Mouse (Mus musculus): ENCODE measurements around the gene Diras1.
"Not testable (repeated sequence)": the region's sequence is repeated elsewhere in the genome, so short reads cannot be mapped to it uniquely, and the experiment has no call there.

Diras1 gene

DNA sequence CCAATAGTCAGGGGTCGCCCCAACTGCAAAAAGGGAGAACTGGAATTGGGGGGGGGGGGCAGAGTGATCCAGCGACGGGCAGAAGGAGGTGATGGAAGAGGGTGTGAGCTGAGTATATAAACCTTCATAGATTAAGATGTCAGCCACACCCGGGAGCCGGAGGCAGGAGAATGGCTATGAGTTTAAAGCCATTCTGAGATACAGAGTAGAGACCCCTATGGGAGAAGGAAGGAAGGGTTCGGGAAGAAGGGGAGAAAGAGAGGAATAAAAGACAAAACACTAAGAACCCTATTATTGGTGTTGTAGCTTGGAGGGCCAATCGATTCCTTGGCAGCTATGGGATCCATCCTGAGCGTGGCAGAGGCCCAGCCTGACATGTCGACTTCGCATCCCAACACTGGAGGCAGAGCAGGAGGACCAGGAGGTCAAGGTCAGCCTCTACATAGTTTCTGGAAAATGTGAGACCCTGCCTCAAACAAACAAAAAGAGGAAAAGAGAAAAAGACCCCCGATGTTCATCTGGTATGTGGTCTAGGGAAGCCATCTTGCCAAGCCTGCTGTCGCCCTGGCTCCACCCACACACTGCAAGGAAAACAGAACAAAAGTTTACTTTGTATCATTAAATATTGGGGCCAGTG, at the start of gene Diras1:
Diras1 (minus strand) TSS at position 24 of the 637 bp plus-strand sequence.
- DNase-seq = no peak

DNA sequence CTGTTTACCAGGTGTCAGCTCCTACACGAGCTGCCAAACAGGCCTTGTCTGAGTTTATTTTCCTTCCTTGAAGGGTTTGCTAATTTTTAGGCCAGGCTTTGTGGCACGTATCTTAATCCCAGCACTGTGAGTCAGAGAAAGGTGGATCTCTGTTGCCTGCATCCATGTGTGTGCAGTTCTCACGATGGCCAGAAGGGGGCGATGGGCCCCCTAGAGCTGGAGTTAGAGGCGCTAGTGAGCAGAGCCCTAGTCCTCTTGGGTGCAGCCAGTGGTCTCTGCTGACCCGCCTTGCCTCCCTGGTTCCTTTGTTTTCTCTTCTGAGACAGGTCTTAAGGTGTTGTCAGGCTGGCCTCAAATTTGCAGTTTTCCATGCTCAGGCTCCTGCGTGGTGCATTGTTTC, 48.0 kb upstream of the Diras1 start:
- no peak for DNase-seq

DNA sequence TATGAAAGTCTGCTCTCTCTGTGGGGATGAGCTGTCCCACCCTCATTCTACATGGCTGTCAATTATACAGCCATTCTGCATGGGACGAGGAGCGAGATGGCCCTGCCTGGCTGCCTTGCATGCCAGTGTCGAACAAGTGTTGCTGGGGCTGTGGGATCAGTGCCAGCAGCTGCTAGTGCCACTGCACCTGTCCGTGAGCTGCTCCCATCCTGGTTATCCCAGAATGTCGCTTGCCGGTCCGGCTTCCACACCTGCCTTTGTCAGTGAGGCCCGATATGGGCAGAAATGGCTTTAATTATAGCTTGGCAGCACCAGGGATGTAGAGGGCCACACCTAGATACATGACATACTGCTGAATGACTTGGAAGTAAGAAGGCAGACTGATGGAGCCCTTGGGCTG, 46.8 kb upstream of the Diras1 start:
- DNase-seq = no peak

DNA sequence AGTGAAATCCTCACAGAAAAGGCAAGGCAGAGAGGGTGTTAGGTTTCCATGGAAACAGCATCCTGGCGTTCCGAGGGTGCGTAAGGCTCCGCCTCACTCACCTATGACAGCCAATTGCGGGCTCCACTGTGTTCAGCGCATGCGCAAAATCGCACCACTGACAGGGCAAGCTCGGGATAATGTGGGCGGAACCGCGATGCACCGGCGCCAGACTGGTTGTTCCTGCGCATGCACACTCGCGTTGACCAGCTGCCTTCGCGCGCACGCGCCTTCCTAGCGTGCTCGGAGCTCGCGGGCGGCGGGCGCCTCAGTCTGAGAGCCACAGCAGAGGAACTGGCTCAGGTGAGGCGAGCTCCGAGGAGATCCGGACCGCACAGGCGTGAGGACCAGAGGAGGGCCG, 44.4 kb upstream of the Diras1 start, which contains the start of gene Thop1:
Thop1 (plus strand) TSS at position 200 of the 400 bp plus-strand sequence.
- DNase-seq = peak; percentile 95

DNA sequence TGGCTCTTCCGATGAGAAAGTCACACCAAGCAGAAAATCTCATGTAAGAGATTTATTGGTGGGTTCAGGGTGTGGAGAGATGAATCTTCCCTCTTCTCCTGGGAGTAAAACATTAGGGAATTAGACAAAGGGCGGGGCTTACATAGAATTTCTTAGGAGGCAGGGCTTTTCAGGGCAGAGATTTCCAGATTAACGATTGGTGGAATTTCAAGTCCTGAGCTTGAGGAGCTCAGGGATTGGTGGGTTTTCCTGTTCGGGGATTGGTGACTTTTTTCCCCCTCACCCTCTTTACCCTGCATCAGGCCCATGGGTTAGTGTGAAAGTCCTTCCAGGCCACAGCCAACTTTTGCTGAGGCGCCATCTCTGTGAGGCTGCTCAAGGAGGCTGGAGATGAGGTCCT, 43.2 kb upstream of the Diras1 start:
- DNase-seq = no peak

DNA sequence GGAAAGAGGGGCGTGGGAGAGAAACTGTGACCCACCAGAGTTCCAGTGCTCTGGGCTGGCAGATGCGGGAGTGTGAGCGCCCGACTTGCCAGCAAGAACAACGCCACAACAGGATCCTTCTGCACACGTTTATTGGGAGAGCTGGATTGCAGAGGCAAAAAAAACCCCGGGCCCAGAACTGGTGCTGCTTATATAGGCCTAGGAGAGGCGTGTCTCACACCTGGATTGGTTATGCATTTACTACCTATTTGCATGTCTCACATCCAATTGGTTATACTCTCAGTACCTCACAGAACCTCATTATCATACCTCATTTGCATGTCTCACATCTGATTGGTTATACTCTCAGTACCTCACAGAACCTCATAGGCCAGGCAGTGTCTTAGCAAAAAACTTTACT, 39.1 kb upstream of the Diras1 start:
- not testable (repeated sequence) for DNase-seq

DNA sequence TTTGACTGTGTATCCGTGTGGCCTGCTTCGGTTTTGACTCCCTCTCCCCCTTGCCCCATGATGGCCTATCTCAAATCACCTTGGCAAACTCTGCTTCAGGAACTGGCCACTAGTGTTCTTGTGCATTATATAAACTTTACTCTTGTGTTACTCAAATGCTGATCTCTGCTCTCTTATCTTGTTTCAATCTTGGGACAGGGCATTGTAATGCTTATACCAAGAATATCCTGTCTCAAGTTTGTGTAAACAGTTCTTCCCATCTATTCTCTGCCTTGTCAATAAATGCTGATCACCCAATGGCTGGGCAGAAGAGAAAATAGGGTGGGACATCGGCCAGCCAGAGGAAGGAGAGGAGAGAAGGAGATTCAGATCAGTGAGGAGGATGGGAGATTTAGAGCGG, 37.2 kb upstream of the Diras1 start:
- no peak for DNase-seq

DNA sequence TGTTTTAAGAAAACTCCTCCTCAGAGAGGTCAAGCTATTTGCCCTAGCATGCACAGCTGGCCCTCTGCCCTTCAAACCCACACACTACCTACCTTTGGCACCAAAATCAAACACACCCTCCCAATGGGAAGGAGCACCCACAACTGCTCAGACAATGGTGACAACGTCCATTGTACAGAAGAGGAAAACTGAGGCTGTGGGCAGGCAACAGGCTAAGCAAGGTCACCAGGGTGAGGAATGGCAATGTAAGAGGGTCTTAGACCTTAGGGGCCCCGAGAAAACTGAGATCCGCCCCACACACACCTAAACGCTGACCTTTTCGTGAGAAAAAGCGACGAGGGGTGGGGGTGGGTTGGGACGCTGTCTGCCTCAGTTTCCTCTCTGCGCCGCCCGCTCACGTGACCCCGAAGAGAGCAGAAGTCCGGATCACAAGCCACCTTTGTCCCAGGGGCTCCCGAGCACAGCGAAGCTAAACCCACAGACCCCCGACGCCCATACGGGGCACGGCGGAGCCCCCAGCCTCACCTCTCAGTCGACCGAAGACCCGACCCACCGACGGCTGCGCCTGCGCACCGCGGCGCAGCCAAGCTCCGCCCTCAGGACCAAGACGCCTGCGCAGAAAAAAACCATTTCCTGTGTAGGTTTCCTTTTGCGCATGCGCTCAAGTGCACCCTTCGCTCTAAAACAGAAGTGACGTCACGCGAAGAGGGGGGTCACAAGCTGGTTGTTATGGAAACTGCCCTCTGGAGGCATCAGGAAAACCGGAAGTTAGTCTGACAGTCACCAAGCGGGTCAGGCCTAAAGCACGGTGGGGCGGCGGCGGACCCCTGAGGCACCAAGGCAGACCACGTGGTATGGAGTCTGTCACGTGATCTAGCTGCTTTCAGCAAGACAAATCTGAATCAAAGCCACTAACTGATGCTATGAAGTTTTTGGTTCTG, 34.4 kb upstream of the Diras1 start, which contains the start of gene Sgta:
Sgta (minus strand) TSS at position 579 of the 941 bp plus-strand sequence.
- peak; percentile 99 for DNase-seq

DNA sequence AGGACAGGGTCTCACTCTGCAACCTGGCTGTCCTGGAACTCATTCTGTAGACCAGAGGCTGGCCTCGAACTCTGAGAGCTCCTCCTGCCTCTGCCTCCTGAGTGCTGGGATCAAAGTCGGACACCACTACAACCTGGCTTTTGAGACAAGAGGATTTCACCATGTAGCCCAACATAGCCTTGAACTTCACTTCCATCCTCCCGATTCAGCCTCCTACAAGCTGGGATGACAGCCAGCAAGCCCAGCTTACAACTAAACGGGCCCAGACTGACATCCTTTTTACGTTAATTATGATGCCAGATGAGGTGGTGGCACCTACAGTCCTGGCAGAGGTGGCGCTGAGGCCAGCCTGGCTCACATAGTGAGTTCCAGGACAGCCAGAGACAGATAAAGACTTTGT, 33.4 kb upstream of the Diras1 start:
- DNase-seq = no peak

DNA sequence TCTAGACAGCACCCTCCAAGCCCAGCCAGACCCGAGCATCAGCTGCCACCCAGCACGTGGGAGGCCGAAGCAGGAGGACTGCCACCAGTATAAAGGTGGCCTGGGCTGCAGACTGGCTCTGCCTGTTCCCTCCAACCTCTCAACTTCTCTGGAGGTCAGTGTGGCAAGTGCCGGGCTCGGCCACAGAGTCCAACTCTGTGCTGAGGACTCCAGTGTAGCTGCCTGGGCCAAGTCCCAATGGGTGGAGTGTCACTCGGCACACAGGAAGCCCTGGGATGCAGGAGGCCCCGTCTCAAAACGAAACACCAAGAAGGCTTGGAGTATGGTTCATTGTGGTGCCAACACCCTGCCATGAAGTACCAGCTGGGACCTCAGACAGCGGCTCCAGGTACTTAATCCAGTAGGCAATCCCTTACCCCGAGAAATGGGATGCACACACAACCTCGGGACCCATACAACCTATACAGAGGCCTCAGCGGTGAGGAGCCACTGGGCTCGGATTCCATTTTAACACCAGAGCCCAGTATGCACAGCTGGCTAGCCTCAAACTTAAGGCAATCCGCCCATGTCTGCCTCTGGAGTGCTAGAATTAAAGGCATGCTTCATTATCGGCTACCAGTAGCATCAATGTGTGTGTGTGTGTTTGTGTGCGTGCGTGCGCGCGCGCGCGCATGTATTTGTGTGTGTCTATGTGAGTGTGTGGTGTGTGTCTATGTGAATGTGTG, 32.1 kb upstream of the Diras1 start:
- no peak for DNase-seq

DNA sequence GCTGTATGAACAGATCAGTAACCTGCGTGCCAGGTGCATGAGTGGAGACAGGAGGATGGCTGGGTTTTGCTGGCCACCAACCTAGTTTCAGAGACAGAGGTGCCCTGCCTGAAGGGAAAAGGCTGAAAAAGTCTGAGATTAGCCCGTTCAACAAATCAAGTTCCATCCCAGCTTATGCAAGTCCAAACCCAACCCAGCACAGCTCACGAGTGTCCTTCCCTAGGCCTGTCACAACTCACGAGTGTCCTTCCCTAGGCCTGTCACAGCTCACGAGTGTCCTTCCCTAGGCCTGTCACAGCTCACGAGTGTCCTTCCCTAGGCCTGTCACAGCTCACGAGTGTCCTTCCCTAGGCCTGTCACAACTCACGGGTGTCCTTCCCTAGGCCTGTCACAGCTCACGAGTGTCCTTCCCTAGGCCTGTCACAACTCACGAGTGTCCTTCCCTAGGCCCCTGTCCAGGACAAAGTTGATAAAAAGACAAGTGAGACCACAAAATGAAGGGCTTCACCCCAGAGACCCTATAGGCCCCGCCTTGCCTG, 30.4 kb upstream of the Diras1 start:
- not testable (repeated sequence) for DNase-seq

DNA sequence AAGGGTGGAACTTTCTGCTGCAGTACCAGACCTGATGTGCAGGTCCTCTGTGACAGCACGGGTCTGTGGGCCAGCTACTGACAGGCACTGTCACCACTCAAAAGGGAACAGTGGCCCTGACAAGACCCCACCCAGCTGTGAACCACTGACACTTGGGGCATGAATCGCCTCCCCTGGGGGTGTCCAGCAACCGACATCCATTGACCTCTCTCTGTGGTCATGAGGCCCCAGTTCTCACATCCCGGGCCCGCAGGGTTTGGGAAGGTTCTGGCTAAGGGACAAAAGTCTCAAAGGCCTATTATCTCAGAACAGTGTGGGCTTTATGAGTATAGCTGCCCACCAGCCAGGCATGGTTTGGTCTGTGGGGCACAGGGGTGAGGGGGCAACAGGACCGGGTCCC, 29.7 kb upstream of the Diras1 start:
- DNase-seq = no peak

DNA sequence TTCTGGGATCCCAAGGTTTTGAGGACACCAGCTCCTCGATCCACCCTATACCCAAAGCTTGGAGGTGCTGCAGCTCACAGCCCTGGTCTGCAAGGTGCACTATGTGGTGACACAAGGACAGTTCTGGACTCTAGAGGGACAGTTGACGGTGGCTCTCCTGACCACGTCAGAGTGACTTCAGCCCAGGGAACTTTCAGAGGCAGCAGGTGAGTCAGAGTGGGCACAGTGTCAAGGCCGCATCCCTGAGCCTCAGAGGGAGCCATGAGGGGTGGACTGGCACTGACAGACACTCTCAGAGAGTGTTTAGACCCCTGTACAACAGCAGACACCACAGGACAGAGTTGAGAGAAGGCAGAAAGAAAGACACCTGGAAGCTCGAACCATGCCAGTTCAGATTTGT, 27.1 kb upstream of the Diras1 start:
- no peak for DNase-seq

DNA sequence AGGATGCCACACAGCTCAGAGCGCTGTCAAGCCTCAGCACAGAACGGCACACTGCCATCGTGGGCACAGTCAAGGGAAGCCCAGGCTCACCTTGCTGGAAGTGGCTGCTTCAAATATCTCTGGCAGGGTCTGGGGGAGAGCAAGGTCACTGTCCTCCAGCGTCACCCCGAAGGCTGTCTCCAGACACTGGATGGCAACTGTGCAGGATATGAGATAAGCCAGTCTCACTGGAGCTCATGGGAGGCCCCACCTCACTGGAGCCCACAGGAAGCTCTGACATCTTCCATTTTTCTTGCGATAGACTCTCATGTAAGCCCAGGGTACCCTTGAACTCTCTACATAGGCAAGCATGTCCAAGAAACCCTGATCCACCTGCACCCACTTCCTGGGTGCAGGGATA, 25.7 kb upstream of the Diras1 start:
- no peak for DNase-seq

DNA sequence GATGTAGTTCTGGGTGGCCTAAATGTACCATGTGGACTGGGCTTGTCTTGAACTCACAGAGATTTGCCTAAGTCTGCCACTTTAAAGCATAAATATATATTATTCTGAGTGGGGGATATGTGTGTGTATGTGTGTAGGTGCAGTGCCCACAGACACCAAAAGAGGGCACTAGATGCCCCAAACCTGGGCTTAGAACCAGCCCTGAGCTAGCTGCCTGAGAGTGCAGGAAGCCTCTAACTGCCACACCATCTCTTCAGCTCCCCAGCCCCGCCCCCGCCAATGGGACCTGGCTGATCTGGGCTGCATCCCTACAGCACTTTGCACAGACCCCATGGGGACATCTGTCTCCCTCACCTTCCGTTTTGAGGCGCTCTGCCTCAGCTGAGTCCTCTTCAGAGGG, 25.2 kb upstream of the Diras1 start:
- no peak for DNase-seq

DNA sequence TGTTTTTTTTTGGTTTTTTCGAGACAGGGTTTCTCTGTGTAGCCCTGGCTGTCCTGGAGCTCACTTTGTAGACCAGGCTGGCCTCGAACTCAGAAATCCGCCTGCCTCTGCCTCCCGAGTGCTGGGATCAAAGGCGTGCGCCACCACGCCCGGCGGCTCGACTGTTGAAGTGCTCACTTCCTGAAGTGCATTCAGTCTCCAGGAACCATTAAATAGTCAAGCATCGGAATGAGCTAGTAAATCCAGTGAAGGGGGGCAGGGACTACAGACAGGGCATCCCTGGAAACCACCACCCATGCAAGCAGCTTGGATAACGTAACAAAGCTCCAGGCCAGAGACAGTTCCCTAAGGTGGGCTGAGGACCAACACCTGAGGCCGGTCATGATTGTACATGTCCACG, 19.8 kb upstream of the Diras1 start:
- DNase-seq = not testable (repeated sequence)

DNA sequence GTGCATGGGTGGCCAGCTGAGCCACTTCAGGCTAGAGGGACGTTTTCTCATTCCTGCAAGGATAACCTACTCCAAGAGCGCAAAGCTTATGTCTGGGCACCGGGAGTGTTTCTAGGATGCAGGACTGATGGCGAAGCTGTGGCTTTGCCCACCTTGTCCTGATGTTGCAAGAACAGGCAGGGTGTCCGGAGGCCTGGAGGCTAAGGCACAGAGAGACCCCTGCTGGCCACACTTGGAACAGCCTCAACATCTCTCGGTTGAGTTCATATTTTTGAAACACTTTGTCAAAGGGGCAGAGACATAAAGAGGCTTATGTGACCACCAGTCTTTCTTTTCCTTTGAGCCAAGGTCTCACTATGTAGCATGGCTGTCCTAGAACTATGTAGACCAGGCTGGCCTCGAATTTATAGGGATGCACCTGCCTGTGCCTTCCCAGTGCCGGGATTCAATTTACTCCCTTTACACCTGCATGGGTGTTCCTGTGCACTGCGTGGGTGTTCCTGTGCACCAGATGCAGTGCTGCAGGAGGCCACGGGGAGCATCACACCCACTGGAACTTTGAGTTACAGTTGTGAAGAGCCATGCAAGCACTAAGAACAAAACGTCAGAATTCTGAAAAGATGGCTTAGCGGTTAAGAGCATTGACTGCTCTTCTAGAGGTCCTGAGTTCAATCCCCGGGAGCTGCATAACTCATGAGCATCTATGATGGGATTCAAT, 16.2 kb upstream of the Diras1 start:
- peak; percentile 80 for DNase-seq

DNA sequence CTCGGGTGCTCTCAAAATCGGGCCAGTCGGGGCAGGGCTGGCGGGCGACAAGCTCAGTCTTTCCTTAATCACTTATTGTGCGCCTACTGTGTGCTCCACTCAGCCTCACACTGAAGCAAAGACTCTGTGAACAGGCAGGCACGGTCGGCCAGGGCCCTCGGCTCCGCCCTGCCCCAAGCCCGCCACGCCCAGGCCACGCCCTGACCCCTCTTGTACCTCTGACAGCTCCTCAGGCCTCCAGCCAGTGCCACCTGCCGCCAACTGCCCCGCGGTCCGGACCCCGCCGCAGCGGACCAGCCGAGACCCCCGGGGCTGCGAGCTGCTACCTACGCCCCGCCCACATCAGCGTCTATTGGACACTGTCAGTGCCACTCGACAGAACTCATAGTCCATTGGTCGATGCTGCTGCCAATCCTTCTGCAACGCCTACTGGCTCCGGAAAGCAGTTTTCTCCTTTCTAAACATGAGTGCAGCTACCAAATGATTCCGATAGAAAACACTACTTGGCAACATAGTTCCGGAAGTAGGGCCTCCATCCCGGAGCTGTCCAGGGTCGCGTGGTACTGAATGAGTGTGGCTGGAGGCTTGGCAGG, 11.6 kb upstream of the Diras1 start, which contains the start of gene Slc39a3:
Slc39a3 (minus strand) TSS at position 439 of the 593 bp plus-strand sequence.
- DNase-seq = peak; percentile 100

DNA sequence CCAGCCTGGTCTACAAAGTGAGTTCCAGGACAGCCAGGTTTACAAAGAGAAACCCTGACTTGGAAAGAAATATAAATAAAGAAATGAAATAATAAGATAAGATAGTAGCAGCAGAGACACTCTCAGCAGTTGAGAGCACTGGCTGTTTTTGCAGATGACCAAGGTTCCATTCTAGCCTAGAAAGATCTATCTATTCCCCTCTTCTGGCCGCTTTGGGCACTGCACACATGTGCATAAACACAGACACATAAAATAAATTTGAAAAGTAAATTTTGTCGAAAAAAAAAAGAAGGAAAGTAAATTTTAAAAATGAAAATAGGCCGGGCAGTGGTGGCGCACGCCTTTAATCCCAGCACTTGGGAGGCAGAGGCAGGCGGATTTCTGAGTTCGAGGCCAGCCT, 10.8 kb upstream of the Diras1 start:
- DNase-seq = no peak

DNA sequence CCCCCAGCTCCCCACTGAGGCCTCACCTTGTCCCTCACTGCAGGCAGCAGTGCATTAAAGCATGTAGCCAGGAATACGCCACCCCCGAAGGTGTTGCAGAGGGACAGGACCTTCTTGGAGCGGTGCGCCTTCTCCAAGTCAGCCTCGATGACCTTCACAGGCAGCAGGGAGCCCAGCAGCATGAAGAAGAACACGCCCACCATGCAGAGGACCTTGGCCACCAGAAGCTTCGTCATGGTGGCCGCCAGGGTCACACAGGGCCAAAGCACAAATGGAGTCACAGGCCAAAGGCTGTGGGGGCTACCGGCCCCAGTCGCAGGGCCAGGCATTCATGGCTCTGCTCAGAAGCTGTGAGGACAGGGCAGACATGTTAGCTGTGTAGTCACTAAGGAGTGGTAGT, 8.1 kb upstream of the Diras1 start:
- DNase-seq = no peak

DNA sequence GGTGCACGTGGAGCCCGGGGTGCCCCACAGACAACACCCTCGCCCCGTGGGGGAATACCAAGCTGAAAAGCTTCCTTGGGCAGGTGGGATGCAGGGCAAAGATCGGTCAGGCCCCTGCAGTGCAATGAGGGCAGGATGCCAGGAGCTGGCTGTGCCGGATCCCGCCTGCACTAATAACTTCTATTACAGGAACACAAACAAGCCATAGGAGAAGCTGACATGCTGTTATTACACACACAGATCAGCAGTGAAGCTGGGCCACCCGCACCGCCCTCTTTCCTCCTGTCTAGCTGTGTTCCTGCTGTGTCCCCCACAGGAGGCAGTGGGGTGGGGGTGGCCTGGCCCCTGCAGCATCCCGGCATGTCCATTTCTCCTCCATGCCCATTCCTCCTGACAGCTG, 3.6 kb upstream of the Diras1 start:
- no peak for DNase-seq

DNA sequence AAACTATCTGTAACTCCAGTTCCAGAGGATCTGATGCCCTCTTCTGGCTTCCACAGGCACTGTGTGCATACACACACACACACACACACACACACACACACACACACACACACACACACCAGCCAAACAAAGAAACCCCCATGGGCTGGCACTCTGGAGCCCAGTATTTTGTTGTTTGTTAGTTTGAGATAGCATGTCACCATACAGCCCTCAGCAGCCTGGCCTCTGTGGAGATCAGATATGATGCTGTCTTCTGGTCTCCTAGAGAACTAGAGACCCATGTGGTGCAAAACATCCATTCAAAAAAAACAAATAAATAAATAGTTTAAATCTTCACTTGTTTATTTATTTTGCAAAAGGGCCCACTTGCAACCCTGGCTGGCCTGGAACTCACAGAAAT, 2.8 kb upstream of the Diras1 start:
- DNase-seq = no peak

Measured in cerebellum, adult 8-10 months (tissue).